Mouse (Mus musculus) cerebellum, adult 2 months (tissue): ENCODE results near the gene Rfc2.

Experiments
- CTCF ChIP-seq: fragments of 200-500 bp; IDR thresholded peaks from 2 replicates; pipeline ENCODE4 v1.5.1; 2011; ENCODE audit warnings: low read depth, mild to moderate bottlenecking, control low read depth, low read length, moderate library complexity, borderline replicate concordance; ENCODE audit not compliant: insufficient read depth
- POLR2A ChIP-seq: fragments of 200-500 bp; IDR thresholded peaks from 2 replicates; pipeline ENCODE4 v1.6.1; 2011; ENCODE audit warnings: low read length, control low read depth, borderline replicate concordance; ENCODE audit not compliant: insufficient read depth

- TF ChIP-seq POLR2A = no peak
- TF ChIP-seq CTCF = no peak
Observed at GRCm38 (mm10) chr5:134583884-134584213, 2.7 kb downstream of the Rfc2 start.
